Comparison of ENCODE assay signal across 8 mouse cellular contexts in the genomic region with DNA sequence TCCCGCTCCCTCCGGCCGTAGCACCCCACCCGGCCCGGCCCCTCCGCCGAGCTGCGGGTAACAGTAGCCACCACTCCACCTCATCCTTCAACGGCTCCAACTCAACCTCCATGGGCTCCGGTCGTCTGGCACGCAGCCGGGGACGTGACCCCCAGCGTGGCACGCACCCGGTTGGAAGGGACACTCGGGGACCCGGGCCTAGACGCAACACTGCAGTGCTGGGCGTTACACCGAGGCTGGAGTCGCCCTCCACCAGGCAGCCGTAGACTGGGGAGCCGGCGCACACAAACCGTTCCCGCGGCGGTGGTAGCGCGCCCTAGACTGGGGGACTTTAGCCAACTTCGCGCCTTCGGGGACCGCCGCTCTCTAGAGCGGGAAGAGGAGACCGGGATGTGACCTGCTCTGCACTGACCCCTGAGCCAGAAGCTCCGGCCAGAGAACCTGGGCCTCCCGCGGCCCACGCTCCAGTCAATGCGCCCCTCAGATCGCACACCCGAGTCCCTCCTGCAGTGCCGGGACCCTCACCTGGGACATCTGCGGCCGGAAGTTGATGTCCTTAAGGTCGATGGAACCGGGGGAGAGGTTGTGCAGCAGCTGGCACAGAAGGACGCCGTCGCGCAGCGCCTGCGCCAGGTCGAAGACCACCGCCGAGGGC. TPM values are rescaled to one million over a fixed set of nuclear protein-coding genes. Genes with fewer than 3 reads are reported as not detected.
DNase-seq lines count a peak whose midpoint lies in the region; ATAC-seq and TF ChIP-seq lines count a peak whose summit lies in the region.

No protein-coding gene starts in this region.

- H3K4me2 ChIP-seq in kidney, embryonic 16.5 days (replicated peaks; ENCODE audit: low read depth, low read length), result peak overlapping the region; percentile 99

- peak; percentile 20 for ATAC-seq in kidney, embryonic 16.5 days (ENCODE audit: low FRiP score, low TSS enrichment)

- peak overlapping the region; percentile 67 to 88 for H3K4me3 ChIP-seq in MEL (ENCODE audit: control insufficient read depth in 1 of 2, insufficient read depth in 1 of 2, low read depth in 2 of 2, low read length in 2 of 2)
- H3K4me3 ChIP-seq in kidney, embryonic 16.5 days (ENCODE audit: low read length), result peak overlapping the region; percentile 72

- H3K4me1 ChIP-seq in MEL (ENCODE audit: control insufficient read depth in 1 of 2, insufficient read depth in 2 of 2, low read length in 2 of 2), result peaks cover 3 to 12% of the 10 kb centered on the region in 2 experiments
- peaks cover 38% of the 10 kb centered on the region for H3K4me1 ChIP-seq in kidney, embryonic 16.5 days (ENCODE audit: insufficient read depth, low read length)

- peak overlapping the region; percentile 87 for H3K9ac ChIP-seq in MEL (ENCODE audit: control insufficient read depth, low read depth, low read length, poor library complexity, severe bottlenecking)
- H3K9ac ChIP-seq in kidney, embryonic 16.5 days (replicated peaks; ENCODE audit: low read length), result peak overlapping the region; percentile 82

- WGBS in kidney, embryonic 16.5 days, result 0% methylated on average over 59 of the region's 60 CpGs

- peaks cover 15% of the 10 kb centered on the region for H3K79me2 ChIP-seq in MEL (ENCODE audit: control insufficient read depth, insufficient read depth, low read length, poor library complexity)

- intact Hi-C loops in gastrocnemius, postnatal 14 days (cut with DNase I; ENCODE audit: low total_unique reads), result no loop called here

- no peak overlapping the region for H3K27ac ChIP-seq in MEL (ENCODE audit: control insufficient read depth, low read depth, low read length)
- peak overlapping the region; percentile 74 for H3K27ac ChIP-seq in kidney, embryonic 16.5 days (ENCODE audit: low read length)

- H3K27me3 ChIP-seq in MEL (ENCODE audit: control insufficient read depth in 1 of 2, insufficient read depth in 2 of 2, low read length in 2 of 2), result no peaks in the 10 kb centered on the region
- H3K27me3 ChIP-seq in kidney, embryonic 16.5 days (ENCODE audit: insufficient read depth, low read length), result no peaks in the 10 kb centered on the region

- peaks cover 0 to 11% of the 10 kb centered on the region in 2 experiments; a peak in 1 of 4 replicates for H3K36me3 ChIP-seq in MEL (ENCODE audit: control insufficient read depth in 1 of 2, insufficient read depth in 2 of 2, low read length in 2 of 2)
- H3K36me3 ChIP-seq in kidney, embryonic 16.5 days (ENCODE audit: insufficient read depth, low read length), result no peaks in the 10 kb centered on the region

- TF ChIP-seq POLR2A in MEL (IDR thresholded peaks at IDR 0.05; ENCODE audit: control insufficient read depth in 1 of 2, insufficient read depth in 1 of 2, low read depth in 1 of 2, low read length in 2 of 2, poor library complexity in 1 of 2), result no peak

- peak; percentile 96 for DNase-seq in heart, adult 11 months
- DNase-seq in heart, adult 8-10 months (ENCODE audit: low spot score), result no peak
- peak; percentile 60 for DNase-seq in MEL (ENCODE audit: low read depth, low spot score)
- DNase-seq in gastrocnemius, postnatal 14 days, result peak; percentile 42
- DNase-seq in mesoderm, embryonic 11.5 days (ENCODE audit: low read depth, low spot score), result peak; percentile 54
- DNase-seq in thymus, postnatal 0 days (ENCODE audit: low spot score), result peak; percentile 64
- DNase-seq in layer of hippocampus, adult 9-11 months, result no peak

- no peak for TF ChIP-seq RAD21 in MEL (IDR thresholded peaks at IDR 0.05; ENCODE audit: low read depth, low read length)

- H3K9me3 ChIP-seq in MEL (replicated peaks; ENCODE audit: insufficient read depth, low read length), result no peaks in the 10 kb centered on the region
- no peaks in the 10 kb centered on the region for H3K9me3 ChIP-seq in kidney, embryonic 16.5 days (ENCODE audit: low read length)

- no peak for TF ChIP-seq CTCF in MEL (IDR thresholded peaks at IDR 0.05 in 2 of 3, conservative IDR thresholded peaks at IDR 0.05 in 1 of 3; ENCODE audit: control insufficient read depth in 1 of 3, insufficient read depth in 1 of 3, low read depth in 2 of 3, low read length in 3 of 3, poor library complexity in 1 of 3, severe bottlenecking in 1 of 3)

- TF ChIP-seq EP300 in MEL (IDR thresholded peaks at IDR 0.05; ENCODE audit: low read depth in 1 of 2, low read length in 2 of 2), result no peak

TF ChIP-seq in MEL, 35 proteins besides CTCF, POLR2A, EP300 and RAD21:
- TF ChIP-seq BHLHE40 (IDR thresholded peaks at IDR 0.05; ENCODE audit: borderline replicate concordance, low read depth, low read length), result no peak
- no peak for TF ChIP-seq SIN3A (IDR thresholded peaks at IDR 0.05; ENCODE audit: low read length)
- no peak for TF ChIP-seq MYC (IDR thresholded peaks at IDR 0.05; ENCODE audit: low read depth, low read length)
- TF ChIP-seq MYB (IDR thresholded peaks at IDR 0.05; ENCODE audit: low read depth, low read length), result no peak
- TF ChIP-seq MAX (IDR thresholded peaks at IDR 0.05; ENCODE audit: low read length), result no peak
- no peak for TF ChIP-seq GABPA (IDR thresholded peaks at IDR 0.05; ENCODE audit: low read depth, low read length)
- TF ChIP-seq TBP (IDR thresholded peaks at IDR 0.05; ENCODE audit: low read depth, low read length), result no peak

RNA-seq across cellular contexts. Expression of gene Vav2, which starts 1.0 kb away (rescaled TPM):
- 10 to 100 TPM in 3 of 4 experiments, 1 to 10 TPM in 1; 8.2 to 13.1 (median 12.1) TPM for total RNA-seq in heart, adult 8-10 months (2022)
- total RNA-seq in MEL (2012; rRNA removed), result 7.4 and 8.8 TPM in 2 replicates
- polyA plus RNA-seq in MEL (2012; ENCODE audit: insufficient read depth in 1 of 2, insufficient read length in 2 of 2, low read depth in 1 of 2, low replicate concordance in 2 of 2, missing spikeins in 1 of 2), result 10 to 100 TPM in 1 of 2 experiments, not detected in 1; 15.9 TPM
- 1 to 10 TPM; 3.2 to 4.0 TPM for total RNA-seq in gastrocnemius, postnatal 14 days (2021)
- 7.1 TPM in 2 replicates for polyA plus RNA-seq in kidney, embryonic 16.5 days (2015; fragmentation: Nextera tagmentation; extraction: Ambion mirVana)
- polyA plus RNA-seq in thymus, postnatal 0 days (2015; fragmentation: Nextera tagmentation; extraction: Ambion mirVana), result 6.4 and 7.9 TPM in 2 replicates

RNA-seq across cellular contexts. Expression of gene Brd3os, which starts 16.2 kb away (rescaled TPM):
- total RNA-seq in heart, adult 8-10 months (2022), result 1 to 10 TPM; 1.2 to 2.0 (median 1.9) TPM
- 0.31 and 0.72 TPM in 2 replicates for total RNA-seq in MEL (2012; rRNA removed)
- polyA plus RNA-seq in MEL (2012; ENCODE audit: insufficient read depth in 1 of 2, insufficient read length in 2 of 2, low read depth in 1 of 2, low replicate concordance in 2 of 2, missing spikeins in 1 of 2), result 1 to 10 TPM in 1 of 2 experiments, not detected in 1; 2.9 TPM
- total RNA-seq in gastrocnemius, postnatal 14 days (2021), result 1 to 10 TPM in 1 of 2 experiments, under 1 TPM in 1; 1.00 to 1.4 TPM
- 13.1 and 13.7 TPM in 2 replicates for polyA plus RNA-seq in kidney, embryonic 16.5 days (2015; fragmentation: Nextera tagmentation; extraction: Ambion mirVana)
- 2.0 and 2.1 TPM in 2 replicates for polyA plus RNA-seq in thymus, postnatal 0 days (2015; fragmentation: Nextera tagmentation; extraction: Ambion mirVana)

Comparison
In these comparisons a context has a peak if more than half of its experiments do, and no peak if none do; other contexts are left out.
1. DNase-seq: peak in heart, adult 11 months (single experiment), MEL (single experiment), gastrocnemius, postnatal 14 days (single experiment), mesoderm, embryonic 11.5 days (single experiment) and thymus, postnatal 0 days (single experiment); none in heart, adult 8-10 months (single experiment) and layer of hippocampus, adult 9-11 months (single experiment).